Mouse (Mus musculus): ENCODE results near the gene Tmprss11d.
"Not testable (repeated sequence)": the region's sequence is repeated elsewhere in the genome, so short reads cannot be mapped to it uniquely, and the experiment has no call there.

Tmprss11d gene

DNA sequence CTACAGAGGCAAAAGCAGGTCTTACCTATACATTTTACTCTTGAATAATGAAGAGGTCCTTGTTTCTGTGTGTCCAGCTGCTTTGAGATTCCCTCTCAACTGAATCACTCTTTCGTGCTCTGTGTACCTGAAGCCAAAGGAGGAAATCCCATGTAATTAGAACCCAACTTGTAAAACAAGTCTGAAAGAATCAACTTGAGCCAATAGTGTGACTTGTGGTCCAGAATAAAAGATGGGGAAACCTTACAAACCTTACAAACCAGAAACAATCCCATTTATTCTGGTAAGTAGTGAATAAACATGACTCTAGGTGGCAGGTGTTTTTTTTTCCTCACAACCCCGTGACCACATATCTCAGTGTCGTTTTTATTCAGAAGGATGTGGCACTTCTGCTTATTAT lies at the start of gene Tmprss11d:
Gene Tmprss11d, minus strand, starts transcription at position 101 of the 400 bp plus-strand sequence.
- DNase-seq (ENCODE audit: low spot score): no peak

DNA sequence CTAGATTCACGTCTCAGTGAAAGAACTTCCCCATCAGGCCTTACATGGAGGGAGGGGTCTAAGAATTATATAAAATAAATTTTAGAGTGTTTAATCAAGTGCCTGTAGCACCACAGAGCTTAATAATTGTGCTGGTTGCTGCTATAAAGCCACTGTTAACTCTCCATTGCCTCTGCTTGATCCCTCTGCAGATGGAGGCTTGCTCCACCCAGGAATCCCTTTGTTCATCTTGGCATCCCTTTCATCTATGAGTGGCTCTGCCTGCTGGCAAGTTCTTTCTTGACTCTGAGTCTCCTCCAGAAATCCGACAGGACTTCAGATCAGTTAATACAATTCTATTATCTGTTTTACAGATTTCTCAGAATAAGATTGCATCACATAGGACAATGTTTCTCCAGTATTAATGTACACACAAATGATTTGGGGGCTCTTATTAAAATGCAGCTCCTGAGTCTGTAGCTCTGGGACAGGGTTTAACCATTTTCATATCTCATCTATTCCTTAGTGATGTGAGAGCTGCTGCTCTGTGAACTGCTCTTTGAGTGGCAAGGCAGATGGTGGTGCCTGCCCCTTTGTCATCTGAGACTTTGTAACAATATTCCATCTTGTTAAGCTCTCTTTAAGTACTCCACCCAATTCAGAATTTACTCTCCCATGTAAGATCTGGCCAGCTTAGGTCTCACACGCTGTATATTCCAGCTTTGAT lies 48.3 kb upstream of the Tmprss11d start:
- DNase-seq (ENCODE audit: low spot score): no peak

DNA sequence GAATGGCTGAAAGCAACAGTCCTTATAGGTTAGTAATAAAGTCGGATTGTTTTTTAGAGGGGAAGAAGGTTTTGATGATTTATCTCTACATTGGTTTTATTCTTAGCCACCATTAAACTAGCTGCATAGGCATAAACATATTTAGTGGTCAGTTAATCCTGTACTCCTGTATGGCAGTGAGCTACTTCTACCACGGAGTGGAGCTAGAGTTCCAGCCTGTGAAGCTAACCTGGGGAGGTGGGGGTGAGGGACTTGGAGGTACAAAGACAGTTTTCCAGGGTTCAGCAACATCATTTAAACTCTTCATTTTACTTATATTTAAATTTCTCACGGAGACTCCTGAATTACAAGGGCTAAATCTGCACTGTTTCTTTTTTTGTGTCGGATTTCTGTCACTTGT lies 46.3 kb upstream of the Tmprss11d start:
- no peak for DNase-seq (ENCODE audit: low spot score)

DNA sequence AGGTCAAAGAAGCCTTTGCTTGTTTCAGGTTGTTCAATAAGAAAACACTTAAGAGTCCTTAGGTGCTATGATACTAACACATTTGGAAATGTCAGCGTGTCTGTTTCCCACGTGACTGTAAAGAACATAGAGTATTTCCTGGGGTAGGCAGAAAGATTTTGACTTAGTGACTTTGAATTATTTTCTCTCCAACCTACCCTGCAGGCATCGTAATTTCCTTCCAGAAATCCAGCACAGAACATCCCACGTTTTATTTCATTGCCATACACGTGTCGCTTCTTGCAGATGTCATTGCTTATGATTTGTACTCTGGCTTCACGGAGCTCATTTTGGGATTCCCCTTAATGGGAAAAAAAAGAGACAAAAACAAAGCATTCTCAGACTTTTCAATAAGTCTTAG lies 41.1 kb upstream of the Tmprss11d start:
- DNase-seq (ENCODE audit: low spot score): no peak

DNA sequence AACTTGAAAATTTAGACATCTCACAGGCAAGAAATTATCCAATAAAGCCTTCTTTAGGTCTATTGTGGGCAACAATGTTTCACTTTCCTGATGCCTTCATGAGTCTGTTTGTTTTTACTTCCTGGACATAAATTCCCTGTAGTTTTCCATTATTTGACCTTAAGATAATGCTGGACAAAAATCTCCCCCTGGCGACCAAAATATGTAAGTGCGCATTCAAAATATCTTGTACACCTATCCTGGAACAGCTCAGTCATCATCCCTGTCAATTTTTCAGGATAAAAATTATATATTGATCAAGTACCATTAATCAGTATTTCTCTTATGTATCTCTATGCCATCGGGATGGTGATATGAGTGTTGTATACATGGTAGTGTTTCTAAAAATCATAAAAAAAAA lies 37.6 kb upstream of the Tmprss11d start:
- no peak for DNase-seq (ENCODE audit: low spot score)

DNA sequence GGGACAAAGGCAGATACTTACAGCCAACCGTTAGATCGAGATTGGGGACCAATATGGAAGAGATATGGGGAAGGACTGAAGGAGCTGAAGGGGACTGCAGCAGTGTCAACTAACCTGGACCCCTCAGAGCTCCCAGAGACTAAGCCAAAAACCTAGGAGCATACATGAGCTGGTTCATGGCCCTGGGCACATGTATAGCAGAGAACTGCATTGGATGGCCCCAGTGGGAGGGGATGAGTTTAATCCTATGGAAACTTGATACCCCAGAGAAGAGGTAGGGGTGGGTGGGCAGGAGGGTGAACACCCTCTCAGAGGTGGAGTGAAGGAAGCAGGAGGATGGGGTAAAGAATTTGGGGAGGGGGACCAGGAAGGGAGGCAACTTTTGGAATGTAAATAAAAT lies 34.7 kb upstream of the Tmprss11d start:
- no peak for DNase-seq (ENCODE audit: low spot score)

DNA sequence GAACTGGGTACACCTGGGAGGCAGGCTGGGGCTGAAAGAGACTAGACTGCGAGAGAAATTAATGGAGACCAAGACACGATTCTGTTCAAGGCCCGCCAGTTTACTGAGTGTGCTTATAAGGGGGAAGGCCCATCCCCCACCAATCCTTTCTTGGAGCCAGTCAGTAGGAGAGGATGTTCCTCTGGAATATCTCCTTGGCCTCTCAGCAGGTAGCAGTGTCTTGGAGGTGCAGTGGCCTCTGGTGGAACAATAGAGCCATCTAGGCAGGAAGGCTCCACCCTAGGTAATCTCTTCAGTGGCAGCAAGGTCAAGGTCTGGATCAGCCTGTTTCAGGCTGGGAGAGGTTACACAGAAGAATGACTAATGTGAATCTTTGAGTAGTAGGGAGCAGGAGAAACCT lies 34.0 kb upstream of the Tmprss11d start:
- DNase-seq (ENCODE audit: low spot score): no peak

DNA sequence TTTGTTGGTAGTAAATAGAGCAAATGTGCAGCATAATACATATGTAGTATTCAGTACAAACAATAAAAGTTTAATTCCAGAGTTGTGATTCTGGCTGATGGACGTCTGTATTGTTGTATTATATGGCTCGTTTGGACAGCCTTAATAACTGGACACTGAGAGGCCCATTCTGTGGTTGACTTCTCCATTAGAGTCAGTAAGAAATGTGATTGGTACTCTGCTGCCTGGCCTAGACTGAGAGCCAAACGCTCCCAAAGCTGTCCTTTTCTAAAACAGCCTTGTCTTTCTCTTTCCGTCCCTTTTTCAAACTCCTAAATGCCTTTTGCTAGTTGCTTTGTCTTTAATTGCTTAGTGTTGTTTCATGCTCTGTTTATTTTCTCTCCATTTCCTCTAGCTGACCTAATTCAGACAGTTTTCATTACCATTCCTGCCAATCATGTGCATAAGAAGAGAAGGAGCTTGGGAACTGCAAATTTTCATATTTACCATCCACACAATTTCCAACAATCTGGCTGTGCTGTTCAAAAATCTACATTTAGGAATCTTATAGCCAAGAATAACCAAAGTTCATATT lies 13.7 kb downstream of the Tmprss11d start:
- DNase-seq (ENCODE audit: low spot score): no peak

DNA sequence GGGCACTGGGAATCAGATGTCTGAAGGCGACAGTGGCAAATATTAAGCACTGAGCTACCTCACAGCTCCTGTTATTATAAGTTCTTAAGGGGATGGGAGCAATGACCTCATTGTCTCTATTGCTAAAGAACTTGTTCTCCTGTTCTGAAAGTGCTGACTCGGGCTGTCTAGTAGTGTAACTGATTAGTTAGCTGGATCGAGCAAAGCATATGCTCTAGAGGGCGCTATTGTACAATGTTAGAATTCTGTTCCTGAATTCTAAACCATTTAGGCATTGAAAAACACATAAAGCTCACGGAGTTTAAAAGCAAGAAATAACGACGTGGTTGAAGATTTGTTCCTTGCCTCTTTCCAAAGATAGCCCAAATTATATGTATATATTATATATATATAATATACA lies 20.3 kb downstream of the Tmprss11d start:
- DNase-seq (ENCODE audit: low spot score): peak; percentile 11

DNA sequence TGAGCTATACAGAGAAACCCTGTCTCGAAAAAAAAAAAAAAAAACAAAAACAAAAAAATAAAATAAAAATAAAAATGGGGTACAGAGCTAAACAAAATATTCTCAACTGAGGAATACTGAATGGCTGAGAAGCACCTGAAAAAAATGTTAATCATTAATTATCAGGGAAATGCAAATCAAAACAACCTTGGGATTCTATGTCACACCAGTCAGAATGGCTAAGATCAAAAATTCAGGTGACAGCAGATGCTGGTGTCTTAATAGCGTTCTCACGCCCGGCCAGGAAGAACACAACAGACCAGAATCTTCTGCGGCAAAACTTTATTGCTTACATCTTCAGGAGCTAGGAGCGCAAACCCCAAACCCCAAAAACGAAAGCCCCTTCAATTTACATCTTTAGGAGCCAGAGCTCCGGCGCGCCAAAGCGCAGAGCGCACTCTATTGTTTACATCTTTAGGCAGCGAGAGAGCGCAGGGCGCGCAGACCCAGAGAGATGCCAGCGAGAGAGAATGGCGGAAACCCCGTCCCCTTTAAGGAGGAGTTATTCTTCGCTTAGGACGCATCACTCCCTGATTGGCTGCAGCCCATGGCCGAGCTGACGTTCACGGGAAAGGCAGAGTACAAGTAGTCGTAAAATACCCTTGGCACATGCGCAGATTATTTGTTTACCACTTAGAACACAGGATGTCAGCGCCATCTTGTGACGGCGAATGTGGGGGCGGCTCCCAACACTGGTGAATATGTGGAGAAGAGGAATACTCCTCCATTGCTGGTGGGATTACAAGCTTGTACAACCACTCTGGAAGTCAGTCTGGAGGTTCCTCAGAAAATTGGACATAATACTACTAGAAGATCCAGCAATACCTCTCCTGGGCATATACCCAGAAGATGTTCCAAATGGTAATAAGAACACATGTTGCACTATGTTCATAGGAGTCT lies 54.9 kb downstream of the Tmprss11d start:
- DNase-seq (ENCODE audit: low spot score): not testable (repeated sequence)

DNA sequence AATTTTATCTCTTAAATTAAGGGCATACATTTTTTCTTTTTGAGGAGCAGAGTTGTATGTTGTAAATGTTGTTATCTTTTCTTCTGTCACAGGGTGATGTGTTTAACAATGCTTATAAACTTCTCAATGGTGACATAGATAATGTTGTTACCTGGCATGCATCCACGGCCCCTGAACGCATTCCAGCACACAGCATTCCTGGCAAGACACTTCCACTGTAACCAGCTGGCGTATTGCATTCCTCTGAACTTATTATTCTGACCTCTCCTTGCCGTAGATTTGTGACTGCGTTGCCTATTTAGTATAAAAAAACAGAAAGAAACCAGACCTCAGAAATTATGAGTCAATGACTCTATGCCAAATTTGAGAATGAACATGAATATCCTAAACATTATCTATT lies 67.1 kb downstream of the Tmprss11d start:
- DNase-seq (ENCODE audit: low spot score): no peak

DNA sequence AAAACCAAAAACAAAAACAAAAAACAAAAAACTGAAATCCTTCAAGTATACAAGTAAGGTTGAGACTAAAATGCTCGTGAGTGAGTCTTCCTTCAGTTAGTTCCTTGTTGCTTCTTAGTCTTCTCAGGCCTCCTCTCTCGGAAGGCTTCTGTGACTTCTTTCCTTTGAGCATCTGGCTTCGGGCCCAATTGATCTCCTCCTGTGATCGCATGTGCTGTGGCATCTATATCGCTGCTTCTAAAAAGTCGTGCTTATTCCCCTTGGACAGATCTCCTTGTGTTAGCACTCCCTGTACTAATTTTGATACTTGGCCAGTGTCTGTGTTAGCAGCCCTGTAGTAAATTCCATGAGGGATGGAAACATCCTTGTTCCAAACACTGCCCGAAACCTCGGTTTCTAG lies 69.3 kb downstream of the Tmprss11d start:
- no peak for DNase-seq (ENCODE audit: low spot score)

DNA sequence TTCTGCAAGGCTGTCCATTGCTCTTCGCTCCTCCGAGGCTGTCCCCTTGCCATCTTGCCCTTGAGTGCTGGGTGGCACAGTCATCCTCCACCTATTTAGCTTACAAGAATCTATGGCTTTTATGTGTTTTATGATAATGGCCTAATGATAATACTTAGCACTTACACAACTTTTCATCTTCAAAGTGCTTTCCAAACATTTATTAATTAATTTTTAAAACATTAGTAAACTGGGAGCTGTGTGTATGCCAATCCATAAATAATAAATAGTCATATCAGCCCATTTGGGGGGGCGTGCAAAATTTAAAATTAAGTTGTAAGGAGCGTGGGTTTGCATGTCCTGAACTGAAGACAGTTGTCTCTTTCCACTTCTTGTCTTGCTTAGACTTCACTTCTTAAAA lies 84.0 kb downstream of the Tmprss11d start, which contains the start of gene Tmprss11c:
Gene Tmprss11c, minus strand, starts transcription at position 101 of the 400 bp plus-strand sequence.
- no peak for DNase-seq (ENCODE audit: low spot score)
